Mouse (Mus musculus) stomach, embryonic 16.5 days (tissue): Measurements from ENCODE around the gene Klk9. TPM values are rescaled to one million over a fixed set of nuclear protein-coding genes. Genes with fewer than 3 reads are reported as not detected.

Experiments used
- ATAC-seq: fragments of 200-750 bp; cut with Nextera tagmentation; 2 replicates; pipeline ENCODE4 v1.8.0; 2017; ENCODE audit warnings: moderate number of reproducible peaks, moderate TSS enrichment; ENCODE audit not compliant: insufficient read depth, low FRiP score
- H3K27ac ChIP-seq: fragments of 300-500 bp; sonication (generic); 2 replicates; pipeline ENCODE4 v1.5.1; 2014; ENCODE audit warnings: low read length
- H3K27me3 ChIP-seq: fragments of 300-500 bp; sonication (generic); 2 replicates; pipeline ENCODE4 v1.6.1; 2014; ENCODE audit warnings: low read length, control low read depth, mixed read lengths; ENCODE audit not compliant: control insufficient read depth, insufficient read depth
- H3K36me3 ChIP-seq: fragments of 300-500 bp; sonication (generic); 2 replicates; pipeline ENCODE4 v1.6.1; 2014; ENCODE audit warnings: low read length; ENCODE audit not compliant: control insufficient read depth, insufficient read depth
- H3K4me1 ChIP-seq: fragments of 300-500 bp; sonication (generic); 2 replicates; pipeline ENCODE4 v1.6.1; 2014; ENCODE audit warnings: low read length, control low read depth, mixed read lengths; ENCODE audit not compliant: control insufficient read depth, insufficient read depth
- H3K4me2 ChIP-seq: fragments of 300-500 bp; sonication (generic); 2 replicates; pipeline ENCODE4 v1.6.1; 2014; ENCODE audit warnings: low read depth, low read length, mixed read lengths
- H3K4me3 ChIP-seq: fragments of 300-500 bp; sonication (generic); replicated peaks from 2 replicates; pipeline ENCODE4 v1.5.1; 2014; ENCODE audit warnings: mild to moderate bottlenecking, low read length
- H3K9ac ChIP-seq: fragments of 300-500 bp; sonication (generic); 2 replicates; pipeline ENCODE4 v1.6.1; 2014; ENCODE audit warnings: low read length
- H3K9me3 ChIP-seq: fragments of 300-500 bp; sonication (generic); replicated peaks from 2 replicates; pipeline ENCODE4 v1.6.1; 2016; ENCODE audit warnings: low read length, control low read depth; ENCODE audit not compliant: control insufficient read depth
- WGBS: fragments of 180-500 bp; shearing (Covaris S2); extraction: QIAGEN DNeasy Blood & Tissue Kit; methylation state at CpG from one replicate; pipeline ENCODE4 v1.1.7; 2014; 5-methylcytosine and 5-hydroxymethylcytosine counted together
- polyA plus RNA-seq: library from polyadenylated mRNA; unstranded; fragments of >200 nt; fragmentation: Nextera tagmentation; extraction: Ambion mirVana; gene quantifications from 2 replicates; pipeline ENCODE4 v1.2.1, GENCODE M21; 2015

Klk9 gene
- polyA plus RNA-seq, 1 experiment from 2014 or later: 2.7 TPM

- Histone ChIP-seq H3K27ac (peak within 1 kb of the TSS; percentile 90), H3K9me3 (no peaks in the 10 kb centered on the region), H3K9ac (peak within 1 kb of the TSS; percentile 48), H3K27me3 (no peaks in the 10 kb centered on the region), H3K4me1 (no peaks in the 10 kb centered on the region), H3K4me3 (0 out of 2 replicates have a peak within 1 kb of the TSS, but pooled peaks have one; percentile 3), H3K36me3 (no peaks in the 10 kb centered on the region), H3K4me2 (0 out of 2 replicates have a peak within 1 kb of the TSS, but pooled peaks have one; percentile 15)
- peak; percentile 41; the same call in 1 of the 2 replicates for ATAC-seq
- 83% methylated on average over 5 of the region's 5 CpGs for WGBS
These were observed 17.3 kb upstream of the Klk9 start, which contains the start of gene Klk11 for GRCm38 (mm10) chr7:43774364-43774763. Gene Klk11 (plus strand): TSS chr7:43774604.

DNA sequence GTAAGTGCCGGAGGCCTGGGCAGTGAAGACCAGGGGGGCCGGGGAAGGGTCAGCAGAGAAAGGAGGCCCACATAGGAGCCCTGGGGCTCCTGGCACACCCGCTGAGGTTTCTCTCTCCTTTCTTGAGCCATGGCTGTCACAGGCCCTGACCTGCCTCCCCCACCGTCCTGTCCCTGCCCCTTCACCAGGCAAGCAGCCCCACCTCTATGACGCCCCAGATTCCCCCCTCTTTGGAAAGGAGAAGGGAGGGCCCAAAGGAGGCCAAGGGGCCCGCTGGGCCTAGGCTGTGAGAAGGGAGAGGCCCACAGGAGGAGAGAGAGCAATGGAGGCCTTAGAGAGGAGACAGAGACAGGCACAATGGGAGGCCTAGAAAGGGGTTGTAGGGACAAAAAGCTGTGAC lies 16.9 kb upstream of the Klk9 start:
- WGBS: 53% methylated on average over 6 of the region's 6 CpGs
- Histone ChIP-seq H3K36me3 (no peaks in the 10 kb centered on the region), H3K27ac (peak overlapping the region; percentile 90), H3K27me3 (no peaks in the 10 kb centered on the region), H3K9ac (peak overlapping the region; percentile 48), H3K4me1 (no peaks in the 10 kb centered on the region), H3K4me2 (0 out of 2 replicates have a peak overlapping the region, but pooled peaks have one; percentile 15), H3K9me3 (no peaks in the 10 kb centered on the region), H3K4me3 (0 out of 2 replicates have a peak overlapping the region, but pooled peaks have one; percentile 1)
- peak; percentile 59; the same call in 1 of the 2 replicates for ATAC-seq

GRCm38 (mm10) chr7:43775311-43776057 lies 16.2 kb upstream of the Klk9 start:
- 48% methylated on average over 7 of the region's 7 CpGs for WGBS
- H3K27ac ChIP-seq: peak overlapping the region; percentile 90
- no peaks in the 10 kb centered on the region for H3K4me1 ChIP-seq
- H3K9me3 ChIP-seq: no peaks in the 10 kb centered on the region
- H3K4me3 ChIP-seq: 0 out of 2 replicates have a peak overlapping the region, but pooled peaks have one; percentile 3
- ATAC-seq: 0 out of 2 replicates have a peak, but pooled peaks have one; percentile 39
- peak overlapping the region; percentile 25; the same call in 1 of the 2 replicates for H3K4me2 ChIP-seq
- H3K27me3 ChIP-seq: no peaks in the 10 kb centered on the region
- no peaks in the 10 kb centered on the region for H3K36me3 ChIP-seq
- peak overlapping the region; percentile 49 for H3K9ac ChIP-seq

GRCm38 (mm10) chr7:43776506-43776905 lies 15.2 kb upstream of the Klk9 start:
- Histone ChIP-seq H3K27me3 (no peaks in the 10 kb centered on the region), H3K9ac (peak overlapping the region; percentile 49), H3K4me2 (peak overlapping the region; percentile 25; the same call in 1 of the 2 replicates), H3K27ac (peak overlapping the region; percentile 72; the same call in 1 of the 2 replicates), H3K4me1 (0 out of 2 replicates have a peak, but pooled peaks cover 3% of the 10 kb centered on the region), H3K36me3 (no peaks in the 10 kb centered on the region), H3K9me3 (no peaks in the 10 kb centered on the region), H3K4me3 (no peak overlapping the region)
- 88% methylated on average over 5 of the region's 5 CpGs for WGBS
- no peak for ATAC-seq

DNA sequence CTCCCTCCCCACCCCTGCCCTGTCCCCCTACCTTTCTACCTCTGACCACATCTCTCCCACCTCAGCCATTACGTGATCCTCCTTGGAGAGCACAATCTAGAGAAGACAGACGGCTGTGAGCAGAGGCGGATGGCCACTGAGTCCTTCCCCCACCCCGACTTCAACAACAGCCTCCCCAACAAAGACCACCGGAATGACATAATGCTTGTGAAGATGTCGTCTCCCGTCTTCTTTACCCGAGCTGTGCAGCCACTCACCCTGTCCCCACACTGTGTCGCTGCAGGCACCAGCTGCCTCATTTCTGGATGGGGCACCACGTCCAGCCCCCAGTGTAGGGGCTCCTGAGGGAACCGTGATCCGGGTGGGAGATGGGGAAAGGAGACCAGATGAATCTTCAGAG lies 14.3 kb upstream of the Klk9 start:
- no peaks in the 10 kb centered on the region for H3K36me3 ChIP-seq
- H3K4me1 ChIP-seq: 0 out of 2 replicates have a peak, but pooled peaks cover 3% of the 10 kb centered on the region
- H3K4me3 ChIP-seq: no peak overlapping the region
- no peak overlapping the region for H3K9ac ChIP-seq
- H3K27me3 ChIP-seq: no peaks in the 10 kb centered on the region
- no peak overlapping the region for H3K4me2 ChIP-seq
- no peak for ATAC-seq
- H3K9me3 ChIP-seq: no peaks in the 10 kb centered on the region
- no peak overlapping the region for H3K27ac ChIP-seq
- 80% methylated on average over 12 of the region's 12 CpGs for WGBS

GRCm38 (mm10) chr7:43778176-43778970 lies 13.3 kb upstream of the Klk9 start:
- Histone ChIP-seq H3K4me3 (no peak overlapping the region), H3K9me3 (no peaks in the 10 kb centered on the region), H3K27ac (no peak overlapping the region), H3K27me3 (no peaks in the 10 kb centered on the region), H3K36me3 (no peaks in the 10 kb centered on the region), H3K4me1 (peaks cover 8% of the 10 kb centered on the region; the same call in 1 of the 2 replicates), H3K9ac (no peak overlapping the region), H3K4me2 (no peak overlapping the region)
- ATAC-seq: no peak
- WGBS: 88% methylated on average over 10 of the region's 10 CpGs

DNA sequence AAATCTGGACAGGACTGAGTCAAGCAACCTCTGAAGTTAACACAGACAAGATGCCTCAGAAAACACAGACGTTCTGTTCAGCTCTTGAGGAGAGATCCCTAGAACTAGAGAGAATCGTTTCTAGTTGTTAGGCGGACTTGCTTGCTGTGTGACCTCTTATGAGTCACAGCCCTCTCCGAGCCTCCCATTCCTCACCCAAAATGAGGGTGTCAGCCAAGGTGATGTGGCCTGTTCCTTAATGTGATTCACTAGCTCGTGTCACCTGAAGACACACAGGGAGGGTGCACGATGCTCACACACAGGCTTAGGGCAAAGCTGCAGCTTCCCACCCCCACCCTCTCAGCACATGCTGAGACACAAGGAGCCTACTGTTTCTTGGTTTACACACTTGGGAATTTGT lies 11.4 kb upstream of the Klk9 start:
- H3K4me3 ChIP-seq: no peak overlapping the region
- ATAC-seq: no peak
- peaks cover 8% of the 10 kb centered on the region; the same call in 1 of the 2 replicates for H3K4me1 ChIP-seq
- H3K36me3 ChIP-seq: no peaks in the 10 kb centered on the region
- no peaks in the 10 kb centered on the region for H3K27me3 ChIP-seq
- no peak overlapping the region for H3K9ac ChIP-seq
- H3K4me2 ChIP-seq: peak overlapping the region; percentile 39
- WGBS: 41% methylated on average over 6 of the region's 6 CpGs
- peak overlapping the region; percentile 83 for H3K27ac ChIP-seq
- H3K9me3 ChIP-seq: no peaks in the 10 kb centered on the region

DNA sequence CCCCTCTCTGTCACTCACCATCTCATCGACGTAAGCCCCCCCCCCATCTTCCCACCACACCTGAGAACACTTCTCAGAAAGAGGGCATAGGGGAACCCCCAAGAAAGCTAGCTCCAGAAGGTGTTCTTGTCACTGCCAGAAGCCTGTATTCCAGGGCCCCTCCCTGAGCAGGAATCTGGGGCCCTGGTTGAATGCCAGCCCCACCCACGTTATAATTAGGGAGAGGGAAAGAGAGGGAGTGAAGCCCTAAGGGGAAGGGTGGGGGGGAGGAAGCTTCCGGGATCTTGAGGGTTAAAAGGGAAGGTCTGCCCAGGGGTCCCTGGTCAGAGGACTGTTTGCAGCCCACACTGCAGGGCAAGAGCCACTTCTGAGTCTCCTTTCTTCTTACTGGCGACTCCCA lies 10.9 kb upstream of the Klk9 start, which contains the start of gene Klk10:
Klk10 (plus strand) TSS at position 290 of the 400 bp plus-strand sequence.
- Histone ChIP-seq H3K9me3 (no peaks in the 10 kb centered on the region), H3K27ac (peak within 1 kb of the TSS; percentile 83), H3K36me3 (no peaks in the 10 kb centered on the region), H3K4me3 (peak within 1 kb of the TSS; percentile 13; the same call in 1 of the 2 replicates), H3K27me3 (no peaks in the 10 kb centered on the region), H3K4me2 (peak within 1 kb of the TSS; percentile 39), H3K9ac (no peak within 1 kb of the TSS; the same call in 1 of the 2 replicates), H3K4me1 (peaks cover 8% of the 10 kb centered on the region; the same call in 1 of the 2 replicates)
- 37% methylated on average over 5 of the region's 5 CpGs for WGBS
- ATAC-seq: 0 out of 2 replicates have a peak, but pooled peaks have one; percentile 12
